ENCODE assay signal across 28 mouse cellular contexts in the genomic region with DNA sequence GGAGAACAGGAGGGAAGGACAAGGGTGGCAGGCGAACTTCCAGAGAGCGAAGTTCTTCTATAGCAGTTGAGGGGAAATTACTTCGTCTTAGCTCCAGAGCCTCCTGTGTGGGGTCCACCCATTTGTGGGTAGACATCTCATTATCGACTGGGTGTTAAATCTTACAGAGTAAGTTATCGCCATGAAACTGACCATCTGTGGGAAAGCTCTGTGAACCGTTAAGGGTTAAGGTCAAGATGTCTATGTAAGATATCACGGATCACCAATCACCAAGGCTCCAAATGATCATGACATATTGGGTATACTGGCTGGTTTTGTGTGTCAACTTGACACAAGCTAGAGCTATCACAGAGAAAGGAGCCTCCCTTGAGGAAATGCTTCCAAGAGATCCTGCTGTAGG. TPM values are rescaled to one million over a fixed set of nuclear protein-coding genes. Genes with fewer than 3 reads are reported as not detected.
A peak's percentile ranks its signal among the peaks of the same experiment; 100 is the strongest.
DNase-seq lines count a peak whose midpoint lies in the region; ATAC-seq and TF ChIP-seq lines count a peak whose summit lies in the region.
"Had no signal": no experiment of that assay in that cellular context is flagged by ENCODE, and none has a peak within 500 bp of the region (broad histone marks: within the 10 kb centered on the region; RNA-seq: fewer than 3 reads in every experiment).

No protein-coding gene starts in this region.

- peaks cover 7% of the 10 kb centered on the region for H3K9me3 ChIP-seq in G1E (replicated peaks)
- no peaks in the 10 kb centered on the region for H3K9me3 ChIP-seq in liver, embryonic 14.5 days (ENCODE audit: control insufficient read depth, low read length)
- H3K9me3 ChIP-seq: embryonic facial prominence, embryonic 10.5 days; heart, embryonic 10.5 days had no signal

- TF ChIP-seq EP300 in liver, embryonic 14.5 days (IDR thresholded peaks at IDR 0.05; ENCODE audit: low read depth): peak; percentile 91

- H3K4me2 ChIP-seq in liver, embryonic 14.5 days (ENCODE audit: low read depth): peak overlapping the region; percentile 48
- H3K4me2 ChIP-seq: hindbrain, embryonic 12.5 days had no signal

- DNase-seq in G1E (ENCODE audit: low spot score): no peak
- DNase-seq in liver: peak; percentile 49
- DNase-seq in liver, embryonic 14.5 days (ENCODE audit: low read depth in 3 of 3, low spot score in 3 of 3): peak; percentile 57 to 71 (median 67)
- DNase-seq in kidney, postnatal 36 days: no peak
- DNase-seq in cerebellum, adult 18-20 months: no peak
- no peak for DNase-seq in urinary bladder, postnatal 10 days (ENCODE audit: low spot score)
- DNase-seq: adrenal gland, postnatal 14 days; B cell, adult 2 months; cerebellum, adult 2 months; cerebellum, postnatal 10 days; forebrain, postnatal 0 days; gastrocnemius, postnatal 36 days; heart, adult 18-20 months; heart, postnatal 10 days; heart, postnatal 4 days had no signal

- H3K4me3 ChIP-seq in G1E (ENCODE audit: low read depth, low read length): no peak overlapping the region; the same call in 1 of the 2 replicates
- H3K4me3 ChIP-seq in liver, embryonic 14.5 days (ENCODE audit: insufficient read depth in 1 of 2, low read depth in 2 of 2, low read length in 2 of 2): no peak overlapping the region
- H3K4me3 ChIP-seq: embryonic facial prominence, embryonic 10.5 days; erythroblast, embryonic 14.5 days; heart, embryonic 10.5 days; hindbrain, embryonic 12.5 days had no signal

- peak overlapping the region; percentile 20 for H3K9ac ChIP-seq in liver, embryonic 14.5 days (replicated peaks)
- H3K9ac ChIP-seq: forebrain, postnatal 0 days; hindbrain, embryonic 12.5 days had no signal

- H3K36me3 ChIP-seq in G1E (replicated peaks): no peaks in the 10 kb centered on the region
- H3K36me3 ChIP-seq in liver, embryonic 14.5 days (replicated peaks; ENCODE audit: control insufficient read depth, insufficient read depth, low read depth): no peaks in the 10 kb centered on the region
- H3K36me3 ChIP-seq: embryonic facial prominence, embryonic 10.5 days; heart, embryonic 10.5 days; hindbrain, embryonic 12.5 days had no signal

- WGBS in liver, embryonic 14.5 days (ENCODE audit: insufficient replicate concordance): 25% methylated on average over 7 of the region's 7 CpGs

- peaks cover 37% of the 10 kb centered on the region for H3K4me1 ChIP-seq in G1E (ENCODE audit: insufficient read depth, low read depth, low read length)
- peaks cover 20 to 23% of the 10 kb centered on the region in 2 experiments for H3K4me1 ChIP-seq in liver, embryonic 14.5 days (replicated peaks; ENCODE audit: control insufficient read depth in 2 of 2, insufficient read depth in 2 of 2, low read length in 1 of 2)
- H3K4me1 ChIP-seq: embryonic facial prominence, embryonic 10.5 days; heart, embryonic 10.5 days; hindbrain, embryonic 12.5 days had no signal

- no peaks in the 10 kb centered on the region for H3K27me3 ChIP-seq in G1E (ENCODE audit: insufficient read depth, low read length)
- H3K27me3 ChIP-seq in liver, embryonic 14.5 days (ENCODE audit: control insufficient read depth, insufficient read depth, low read length): no peaks in the 10 kb centered on the region
- H3K27me3 ChIP-seq: hindbrain, embryonic 12.5 days; Patski had no signal

- peak overlapping the region; percentile 62 for H3K27ac ChIP-seq in liver, embryonic 14.5 days
- H3K27ac ChIP-seq: embryonic facial prominence, embryonic 10.5 days; heart, embryonic 10.5 days; hindbrain, embryonic 12.5 days had no signal

- no peak for TF ChIP-seq CTCF in G1E (IDR thresholded peaks at IDR 0.05; ENCODE audit: low read depth, low read length)
- TF ChIP-seq CTCF in liver, embryonic 14.5 days (IDR thresholded peaks at IDR 0.05; ENCODE audit: low read depth): no peak

- ATAC-seq in G1E (ENCODE audit: extremely low read depth, insufficient number of reproducible peaks, low FRiP score, poor library complexity, severe bottlenecking): peak; percentile 92
- peak; percentile 86 for ATAC-seq in liver, embryonic 14.5 days (ENCODE audit: insufficient read depth)
- ATAC-seq in megakaryocyte progenitor cell, adult 5-6 weeks (replicated peaks; ENCODE audit: poor library complexity): peak; percentile 58
- ATAC-seq: activated CD4-positive, CD25-positive, alpha-beta regulatory T cell, adult 4 months; CD4-positive, CD25-positive, alpha-beta regulatory T cell, adult 4 months; forebrain, postnatal 0 days; hindbrain, embryonic 16.5 days; Patski had no signal

RNA-seq across cellular contexts. Expression of a gene that starts 21.5 kb away (rescaled TPM):
- total RNA-seq in G1E (2014; fragmentation: Nextera tagmentation): 169 and 179 TPM in 2 replicates
- 33.7 and 35.3 TPM in 2 replicates for total RNA-seq in G1E (2017)
- 114 and 126 TPM in 2 replicates for polyA plus RNA-seq in G1E (2012)
- 30.0 and 35.5 TPM in 2 replicates for polyA plus RNA-seq in liver, embryonic 14.5 days (2012; rRNA removed)
- 26.7 and 34.5 TPM in 2 replicates for polyA plus RNA-seq in liver, embryonic 14.5 days (2014; fragmentation: Nextera tagmentation; extraction: Ambion mirVana)
- total RNA-seq in megakaryocyte progenitor cell, adult 5-6 weeks (2015): 51.0 and 54.1 TPM in 2 replicates
- total RNA-seq in megakaryocyte progenitor cell, adult 5-6 weeks (2017): 29.0 and 40.3 TPM in 2 replicates

RNA-seq across cellular contexts. Expression of a gene that starts 52.8 kb away (rescaled TPM):
- total RNA-seq in G1E (2014; fragmentation: Nextera tagmentation) (not detected in 2 replicates), G1E (2017) (0.05 and 0.17 TPM in 2 replicates)
- polyA plus RNA-seq in G1E (2012): not detected in 2 replicates
- 0.07 and 0.09 TPM in 2 replicates for polyA plus RNA-seq in liver, embryonic 14.5 days (2012; rRNA removed)
- not detected in 2 replicates for polyA plus RNA-seq in liver, embryonic 14.5 days (2014; fragmentation: Nextera tagmentation; extraction: Ambion mirVana)
- 0.02 TPM in 1 of 2 replicates, not detected in the other for total RNA-seq in megakaryocyte progenitor cell, adult 5-6 weeks (2015)
- total RNA-seq in megakaryocyte progenitor cell, adult 5-6 weeks (2017): not detected in 2 replicates
- total RNA-seq: gastrocnemius, postnatal 36 days; heart, postnatal 10 days; heart, postnatal 4 days; MEL had no signal
- polyA plus RNA-seq: embryonic facial prominence, embryonic 10.5 days; embryonic facial prominence, embryonic 14.5 days; erythroblast, embryonic 14.5 days; forebrain, embryonic 11.5 days; heart, embryonic 10.5 days; heart, embryonic 14.5 days; hindbrain, embryonic 16.5 days; Patski had no signal

Comparison
In these comparisons a context has a peak if more than half of its experiments do, and no peak if none do; other contexts are left out.
1. DNase-seq: peak in liver (single experiment) and liver, embryonic 14.5 days (3 of 3); none in G1E (single experiment), kidney, postnatal 36 days (0 of 2), cerebellum, adult 18-20 months (0 of 2) and urinary bladder, postnatal 10 days (single experiment).
2. Peak in every context shown above with its lines, with median percentiles within 50 percentile points of each other: ATAC-seq.